Mouse (Mus musculus) liver, adult 2 months (tissue): ENCODE measurements around the gene C1rb.

Source experiments
- CTCF ChIP-seq: fragments of 200-500 bp; IDR thresholded peaks from 2 replicates; pipeline ENCODE4 v1.5.1; 2011; ENCODE audit warnings: low read depth, low read length, control low read depth
- POLR2A ChIP-seq: fragments of 200-500 bp; IDR thresholded peaks from 2 replicates; pipeline ENCODE4 v1.6.1; 2011; ENCODE audit warnings: low read length, control low read depth; ENCODE audit not compliant: insufficient read depth; ENCODE audit errors: extremely low read depth

DNA sequence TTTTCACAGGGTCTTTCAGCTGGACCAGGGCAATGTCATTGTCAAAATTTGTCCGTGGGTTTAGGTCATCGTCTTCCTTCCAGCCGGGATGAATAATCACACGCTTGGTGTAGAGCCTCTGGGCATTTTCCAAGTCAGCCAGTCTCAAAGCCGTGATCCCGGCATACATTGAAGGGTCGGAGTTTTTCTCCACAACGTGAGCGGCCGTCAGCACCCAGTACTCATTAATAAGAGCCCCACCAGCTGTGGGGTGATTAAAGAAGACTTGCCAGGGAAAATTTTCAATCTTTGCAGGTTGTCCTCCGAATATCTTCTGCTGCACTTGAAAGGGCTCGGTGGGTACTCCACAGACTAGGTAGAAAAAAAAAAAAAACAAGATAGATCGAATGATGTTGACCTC lies 55.5 kb downstream of the C1rb start:
- TF ChIP-seq CTCF: no peak
- no peak for TF ChIP-seq POLR2A
